Mouse (Mus musculus) urinary bladder, postnatal 10 days (tissue): ENCODE data around the gene Cep152.

ENCODE experiments used
- DNase-seq: peaks from one replicate; pipeline ENCODE4 v3.0.0; 2022; ENCODE audit warnings: low spot score

Cep152 gene

DNA sequence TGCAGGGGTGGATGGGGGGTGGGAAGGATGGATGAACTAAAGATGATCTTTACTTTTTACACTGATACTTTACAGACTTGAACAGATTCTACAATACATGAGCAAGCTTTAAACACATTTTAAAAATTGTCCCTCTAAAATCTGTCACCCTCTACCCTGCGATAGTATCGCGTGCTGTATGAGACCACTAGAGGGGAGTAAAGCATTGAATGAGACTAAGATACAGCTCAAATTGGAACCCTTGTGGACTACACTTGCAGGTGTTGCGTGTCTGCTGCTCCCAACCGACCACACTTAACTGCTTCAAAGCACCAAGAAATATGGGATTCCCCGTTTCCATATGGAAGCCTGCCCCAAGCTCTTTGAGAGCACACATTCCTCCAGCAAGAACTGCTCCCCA, 69.1 kb downstream of the Cep152 start:
- no peak for DNase-seq

DNA sequence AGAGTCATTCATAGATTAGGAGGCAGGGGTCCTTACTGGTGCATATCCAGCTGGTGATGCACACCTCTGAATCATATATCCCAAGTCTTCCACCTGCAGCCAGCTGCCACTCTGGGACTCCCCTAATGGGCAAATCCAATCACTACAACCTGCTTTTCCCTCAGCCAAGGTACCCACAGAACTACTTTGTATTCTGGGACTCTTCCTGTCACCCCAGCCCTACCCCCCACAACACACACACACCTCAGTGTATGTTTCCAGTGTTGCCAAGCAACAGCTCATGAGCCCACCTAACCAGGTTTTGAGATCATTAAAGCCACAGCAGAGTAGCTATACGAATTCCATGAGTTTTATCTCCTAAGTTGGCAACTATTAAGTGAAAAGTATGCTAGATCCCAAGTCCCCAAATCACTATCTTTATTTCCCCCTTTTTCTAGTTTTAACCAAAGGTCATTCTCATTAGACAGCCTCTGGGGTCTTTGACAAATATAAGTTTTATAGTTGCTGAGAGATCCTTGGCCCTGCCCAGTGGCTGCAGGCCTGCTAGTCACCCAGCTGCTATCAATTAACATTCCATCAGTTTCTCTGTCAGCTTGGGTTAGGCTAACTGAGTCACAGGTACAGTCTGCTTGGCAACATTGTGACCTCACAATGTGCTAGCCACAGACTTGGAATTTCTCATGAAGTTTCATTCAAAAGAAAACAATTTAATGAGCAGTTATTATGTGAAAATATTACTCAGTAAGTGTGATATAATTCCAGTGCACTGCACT, 75.9 kb downstream of the Cep152 start:
- DNase-seq: no peak

DNA sequence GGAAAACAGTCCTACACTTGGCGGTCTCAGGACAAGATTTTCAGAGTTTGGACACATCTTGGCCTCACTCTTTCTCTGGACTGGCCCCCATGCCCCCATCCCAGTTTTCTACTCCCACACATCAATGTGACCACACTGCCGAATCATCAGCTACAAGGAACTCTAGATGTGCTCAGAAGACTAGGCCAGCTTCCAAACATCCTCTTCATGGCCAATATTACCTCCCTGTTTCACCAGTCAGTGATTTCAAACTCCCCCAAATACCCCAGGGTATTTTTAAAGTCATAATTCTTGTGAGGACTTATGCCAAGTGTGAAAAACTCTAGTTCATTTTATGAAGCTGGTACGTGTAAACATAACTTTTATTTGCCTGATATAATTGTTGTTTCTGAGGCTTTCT, 79.9 kb downstream of the Cep152 start:
- DNase-seq: no peak

GRCm38 (mm10) chr2:125543646-125544045, 81.3 kb downstream of the Cep152 start:
- DNase-seq: no peak

- no peak for DNase-seq
Observed at GRCm38 (mm10) chr2:125541451-125541850, 83.5 kb downstream of the Cep152 start.

DNA sequence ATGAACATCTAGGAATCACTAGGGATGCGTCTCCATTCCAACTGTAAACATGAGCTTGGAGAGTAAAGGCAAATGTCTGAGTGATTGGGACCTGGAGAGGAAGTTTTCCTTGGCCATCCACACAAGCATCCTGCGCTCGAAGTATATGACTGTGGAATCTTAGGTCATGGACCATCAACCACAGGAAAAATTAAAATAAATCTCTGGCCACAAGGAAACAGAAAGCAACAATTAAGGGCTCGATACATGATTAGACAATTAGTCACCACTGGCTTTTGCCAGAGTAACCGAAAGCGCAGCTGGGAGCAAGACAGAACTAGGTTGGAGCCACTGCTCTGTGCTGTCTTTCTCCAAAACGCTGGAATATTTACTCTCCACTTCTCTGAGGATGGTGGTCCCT, 84.3 kb downstream of the Cep152 start:
- DNase-seq: no peak

DNA sequence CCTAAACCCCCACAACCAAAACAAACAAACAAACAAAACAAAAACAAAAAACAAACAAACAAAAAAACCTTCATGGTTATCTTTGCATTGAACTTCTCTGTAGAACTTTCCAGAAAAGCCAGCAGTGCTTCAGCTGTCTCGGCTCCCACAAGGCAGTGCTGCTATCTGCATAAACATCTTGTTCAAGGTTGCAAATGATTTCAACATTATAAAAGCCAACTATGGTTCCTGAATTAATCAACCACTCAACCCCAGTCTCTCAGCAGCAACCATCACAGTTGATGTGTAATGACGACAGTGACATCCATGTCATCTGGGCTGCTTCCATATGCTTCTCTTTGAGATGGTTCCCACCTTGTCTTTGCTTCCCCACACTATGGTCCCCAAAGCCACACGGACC, 85.3 kb downstream of the Cep152 start:
- no peak for DNase-seq

- no peak for DNase-seq
Observed at GRCm38 (mm10) chr2:125530665-125531064, 94.2 kb downstream of the Cep152 start.

GRCm38 (mm10) chr2:125526566-125526965, 98.3 kb downstream of the Cep152 start:
- no peak for DNase-seq

DNA sequence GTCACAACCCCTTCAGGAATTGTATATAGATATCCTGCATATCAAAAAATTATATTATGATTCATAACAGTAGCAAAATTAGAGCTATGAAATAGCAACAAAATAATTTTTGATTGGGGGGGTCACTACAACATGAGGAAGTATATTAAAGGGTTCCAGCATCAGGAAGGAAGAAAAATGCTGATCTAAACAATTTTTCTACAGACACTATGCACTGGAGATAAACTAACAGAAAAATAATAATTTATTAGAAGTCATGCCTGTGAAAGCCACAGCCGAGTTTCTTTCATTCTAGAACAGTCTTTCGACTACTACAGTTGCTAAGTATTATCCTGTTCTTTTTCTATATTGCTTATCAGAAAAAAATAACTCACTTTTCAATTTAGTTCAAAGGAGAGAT, 99.4 kb downstream of the Cep152 start:
- no peak for DNase-seq

GRCm38 (mm10) chr2:125516594-125516993, 108.3 kb downstream of the Cep152 start:
- DNase-seq: no peak

DNA sequence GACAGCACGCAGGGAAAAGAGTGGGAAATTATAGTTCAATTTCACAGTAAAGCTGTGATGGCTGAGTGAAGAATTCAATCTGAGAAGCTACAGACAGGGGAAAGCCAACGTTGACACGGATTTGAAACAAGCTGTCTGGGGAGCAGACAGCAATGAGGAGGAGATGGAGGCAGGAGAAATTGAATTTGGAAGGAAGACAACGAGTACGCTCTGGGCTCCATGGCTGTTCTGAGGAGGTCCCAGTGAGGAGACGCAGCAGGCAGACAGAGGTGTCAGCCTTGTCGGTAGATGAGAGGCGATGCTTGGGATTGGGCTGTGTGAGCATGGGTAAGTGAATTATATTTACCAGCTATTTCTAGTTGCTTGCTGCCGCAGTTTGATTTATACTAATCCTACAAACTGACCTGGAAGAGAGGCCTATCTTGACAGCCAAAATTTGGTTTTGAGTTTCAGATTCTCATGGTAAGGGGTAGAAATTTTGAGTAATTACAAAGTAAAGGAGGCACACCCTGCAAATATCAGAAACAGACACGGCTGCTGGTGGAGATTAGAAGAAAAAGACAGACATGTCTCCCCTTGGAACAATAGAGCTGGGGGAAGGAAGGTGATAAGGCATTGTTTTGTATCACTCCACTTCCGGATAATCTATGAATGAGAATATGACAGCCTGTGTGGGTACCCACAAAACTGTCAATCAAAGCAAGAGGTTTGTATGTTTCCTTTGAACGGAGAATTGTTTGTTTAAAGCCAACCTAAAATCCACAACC, 109.4 kb downstream of the Cep152 start:
- no peak for DNase-seq

DNA sequence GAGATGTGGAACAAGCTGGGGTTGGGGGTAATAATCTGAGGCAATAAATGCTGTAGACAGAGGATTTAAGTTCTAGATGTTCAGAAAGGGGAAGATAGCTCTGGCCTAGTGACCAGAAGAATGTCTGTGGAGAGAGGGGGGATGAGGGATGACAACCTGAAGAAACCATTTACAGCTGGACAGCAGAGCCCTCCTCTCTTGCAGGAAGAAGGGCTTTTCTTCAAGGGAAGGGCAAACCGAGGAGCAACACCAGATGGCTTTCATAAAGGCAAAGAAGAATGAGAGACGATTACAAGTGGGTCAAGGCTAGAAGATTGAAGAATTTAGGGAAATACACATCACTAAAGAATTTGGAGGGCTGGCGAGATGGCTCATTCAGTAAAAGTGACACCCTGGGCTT, 110.5 kb downstream of the Cep152 start:
- DNase-seq: no peak
